Mouse (Mus musculus): Measurements from ENCODE around the gene Foxn2.

- no peak for TF ChIP-seq CTCF (IDR thresholded peaks at IDR 0.05; ENCODE audit: low read depth)
- no peak for TF ChIP-seq EP300 (IDR thresholded peaks at IDR 0.05; ENCODE audit: low read depth)
These were observed 44.0 kb downstream of the Foxn2 start for GRCm38 (mm10) chr17:88484539-88484938.

Measured in liver, embryonic 14.5 days (tissue).